Mouse (Mus musculus) sigmoid colon, adult 10 weeks (tissue): ENCODE data around the gene Lyrm1. TPM values are rescaled to one million over a fixed set of nuclear protein-coding genes. Genes with fewer than 3 reads are reported as not detected.

Source experiments
- polyA plus RNA-seq: library from polyadenylated mRNA; stranded (reverse); fragments of 350-450 nt; fragmentation: Illumina TruSeq; extraction: RNeasy Lipid Tissue Mini Kit (QIAGEN cat#74804); gene quantifications from one replicate; pipeline ENCODE4 v1.2.3, GENCODE M21; 2014; ENCODE audit warnings: low read depth, low replicate concordance

Gene Lyrm1
- 11.9 TPM for polyA plus RNA-seq

GRCm38 (mm10) chr7:119895639-119896512, at the start of gene Lyrm1, which contains the start of gene Dcun1d3:
TSS of gene Lyrm1 (plus strand) at chr7:119895861.
TSS of gene Dcun1d3 (minus strand) at chr7:119896298.

Other genes starting within 250 kb of the Lyrm1 start
- gene Acsm4, start 205.8 kb upstream of the Lyrm1 start, polyA plus RNA-seq, result not detected
- gene Thumpd1, start 175.1 kb upstream of the Lyrm1 start, polyA plus RNA-seq, result 43.9 TPM
- 591 TPM for gene Acsm3, start 134.9 kb upstream of the Lyrm1 start, polyA plus RNA-seq
- 27.8 TPM for gene Rexo5, start 101.9 kb upstream of the Lyrm1 start, polyA plus RNA-seq
- gene Eri2, start 101.8 kb upstream of the Lyrm1 start, polyA plus RNA-seq, result 19.6 TPM
- 15.0 TPM for gene Dcun1d3, start 437 bp downstream of the Lyrm1 start, polyA plus RNA-seq
- not detected for gene Dnah3, start 199.4 kb downstream of the Lyrm1 start, polyA plus RNA-seq
- 43.0 TPM for gene Tmem159, start 206.5 kb downstream of the Lyrm1 start, polyA plus RNA-seq
- 1.9 TPM for gene Zp2, start 249.4 kb downstream of the Lyrm1 start, polyA plus RNA-seq